Mouse (Mus musculus) MEL (cell line): ENCODE measurements around the gene Tmem107. TPM values are rescaled to one million over a fixed set of nuclear protein-coding genes. Genes with fewer than 3 reads are reported as not detected.

Experiments used
- DNase-seq: peaks from one replicate; pipeline ENCODE4 v3.0.0; 2011; ENCODE audit warnings: low read depth, low spot score
- H3K27ac ChIP-seq: 2 replicates; pipeline ENCODE4 v1.5.1; 2012; ENCODE audit warnings: low read depth, mild to moderate bottlenecking, control low read depth, low read length, moderate library complexity; ENCODE audit not compliant: control insufficient read depth
- H3K27me3 ChIP-seq, 2 experiments: fragments of 150-350 bp in 1 of 2; sonication (generic) in 1 of 2; 2 replicates each; pipeline ENCODE4 v1.6.1; 2012; ENCODE audit warnings: low read length in 2 of 2, mild to moderate bottlenecking in 2 of 2, improper control_type of control experiment in 1 of 2, moderate library complexity in 1 of 2; ENCODE audit not compliant: insufficient read depth in 2 of 2, control insufficient read depth in 1 of 2
- H3K36me3 ChIP-seq, 2 experiments: 2 replicates each; pipeline ENCODE4 v1.6.1; 2012 to 2014; ENCODE audit warnings: low read length in 2 of 2, improper control_type of control experiment in 1 of 2, inconsistent platforms in 1 of 2, mild to moderate bottlenecking in 1 of 2; ENCODE audit not compliant: insufficient read depth in 2 of 2, control insufficient read depth in 1 of 2
- H3K4me1 ChIP-seq, 2 experiments: fragments of 150-350 bp in 1 of 2; sonication (generic) in 1 of 2; 2 replicates each; pipeline ENCODE4 v1.6.1; 2012; ENCODE audit warnings: low read length in 2 of 2, improper control_type of control experiment in 1 of 2, mild to moderate bottlenecking in 1 of 2; ENCODE audit not compliant: insufficient read depth in 2 of 2, control insufficient read depth in 1 of 2
- H3K4me3 ChIP-seq, 2 experiments: fragments of 150-350 bp in 1 of 2; sonication (generic) in 1 of 2; 2 replicates each; pipeline ENCODE4 v1.5.1; 2012; ENCODE audit warnings: low read depth in 2 of 2, low read length in 2 of 2, mild to moderate bottlenecking in 2 of 2, moderate library complexity in 2 of 2, control low read depth in 1 of 2, improper control_type of control experiment in 1 of 2; ENCODE audit not compliant: control insufficient read depth in 1 of 2, insufficient read depth in 1 of 2
- H3K79me2 ChIP-seq: 2 replicates; pipeline ENCODE4 v1.6.1; 2012; ENCODE audit warnings: mild to moderate bottlenecking, low read length, moderate library complexity; ENCODE audit not compliant: control insufficient read depth, poor library complexity, insufficient read depth
- H3K9ac ChIP-seq: 2 replicates; pipeline ENCODE4 v1.6.1; 2012; ENCODE audit warnings: low read depth, mild to moderate bottlenecking, control low read depth, low read length, moderate library complexity; ENCODE audit not compliant: control insufficient read depth, poor library complexity, severe bottlenecking
- H3K9me3 ChIP-seq: fragments of 150-350 bp; sonication (generic); replicated peaks from 2 replicates; pipeline ENCODE4 v1.6.1; 2012; ENCODE audit warnings: mild to moderate bottlenecking, low read length, improper control_type of control experiment, moderate library complexity; ENCODE audit not compliant: insufficient read depth
- BHLHE40 ChIP-seq: IDR thresholded peaks from 2 replicates; pipeline ENCODE4 v1.6.1; 2012; ENCODE audit warnings: low read depth, mild to moderate bottlenecking, inconsistent platforms, low read length, improper control_type of control experiment, borderline replicate concordance
- CHD2 ChIP-seq: IDR thresholded peaks from 2 replicates; pipeline ENCODE4 v1.6.1; 2011; ENCODE audit warnings: low read length, improper control_type of control experiment
- CTCF ChIP-seq, 3 experiments: IDR thresholded peaks in 2 of 3; conservative IDR thresholded peaks in 1 of 3; 2 replicates each; pipeline ENCODE4 v1.5.1; 2011 to 2012; ENCODE audit warnings: low read length in 3 of 3, low read depth in 2 of 3, mild to moderate bottlenecking in 2 of 3, improper control_type of control experiment in 1 of 3, inconsistent platforms in 1 of 3, mixed read lengths in 1 of 3, moderate library complexity in 1 of 3; ENCODE audit not compliant: control insufficient read depth in 1 of 3, insufficient read depth in 1 of 3, poor library complexity in 1 of 3, severe bottlenecking in 1 of 3
- ELF1 ChIP-seq: IDR thresholded peaks from 2 replicates; pipeline ENCODE4 v1.6.1; 2014; ENCODE audit warnings: low read depth, mild to moderate bottlenecking, inconsistent platforms, low read length, improper control_type of control experiment, moderate library complexity
- GATA1 ChIP-seq: IDR thresholded peaks from 2 replicates; pipeline ENCODE4 v1.6.1; 2011; ENCODE audit warnings: low read depth, low read length, improper control_type of control experiment
- MAFK ChIP-seq: IDR thresholded peaks from 2 replicates; pipeline ENCODE4 v1.6.1; 2011; ENCODE audit warnings: low read depth, mild to moderate bottlenecking, low read length, improper control_type of control experiment, borderline replicate concordance
- MAX ChIP-seq: IDR thresholded peaks from 2 replicates; pipeline ENCODE4 v1.6.1; 2011; ENCODE audit warnings: low read length, improper control_type of control experiment
- MXI1 ChIP-seq: IDR thresholded peaks from 2 replicates; pipeline ENCODE4 v1.6.1; 2011; ENCODE audit warnings: mild to moderate bottlenecking, low read depth, low read length, improper control_type of control experiment
- MYC ChIP-seq: IDR thresholded peaks from 2 replicates; pipeline ENCODE4 v1.6.1; 2011; ENCODE audit warnings: low read depth, mild to moderate bottlenecking, low read length, improper control_type of control experiment, moderate library complexity
- POLR2AphosphoS2 ChIP-seq: IDR thresholded peaks from 2 replicates; pipeline ENCODE4 v1.6.1; 2011; ENCODE audit warnings: low read length, improper control_type of control experiment
- RCOR1 ChIP-seq: IDR thresholded peaks from 2 replicates; pipeline ENCODE4 v1.6.1; 2012; ENCODE audit warnings: low read depth, mild to moderate bottlenecking, inconsistent platforms, low read length, improper control_type of control experiment
- SIN3A ChIP-seq: IDR thresholded peaks from 2 replicates; pipeline ENCODE4 v1.6.1; 2012; ENCODE audit warnings: low read length, improper control_type of control experiment, inconsistent platforms
- TAL1 ChIP-seq: IDR thresholded peaks from 2 replicates; pipeline ENCODE4 v1.6.1; 2012; ENCODE audit warnings: mild to moderate bottlenecking, inconsistent platforms, low read length, moderate library complexity, mixed read lengths
- TBP ChIP-seq: IDR thresholded peaks from 2 replicates; pipeline ENCODE4 v1.8.0; 2011; ENCODE audit warnings: low read depth, low read length, improper control_type of control experiment
- TCF12 ChIP-seq: IDR thresholded peaks from 2 replicates; pipeline ENCODE4 v1.6.1; 2014; ENCODE audit warnings: low read depth, mild to moderate bottlenecking, inconsistent platforms, low read length, improper control_type of control experiment, moderate library complexity
- UBTF ChIP-seq: IDR thresholded peaks from 2 replicates; pipeline ENCODE4 v1.6.1; 2012; ENCODE audit warnings: low read depth, mild to moderate bottlenecking, inconsistent platforms, low read length, improper control_type of control experiment, moderate library complexity, borderline replicate concordance; ENCODE audit not compliant: insufficient read depth
- ZKSCAN1 ChIP-seq: IDR thresholded peaks from 2 replicates; pipeline ENCODE4 v1.6.1; 2012; ENCODE audit warnings: low read depth, mild to moderate bottlenecking, inconsistent platforms, low read length, improper control_type of control experiment, moderate library complexity
- ZNF384 ChIP-seq: IDR thresholded peaks from 2 replicates; pipeline ENCODE4 v1.6.1; 2012; ENCODE audit warnings: low read depth, mild to moderate bottlenecking, inconsistent platforms, low read length, improper control_type of control experiment
- polyA plus RNA-seq, 2 experiments: library from polyadenylated mRNA; stranded (reverse) in 1 of 2; unstranded in 1 of 2; fragments of >175 nt in 1 of 2; fragments of >200 nt in 1 of 2; gene quantifications; 2 replicates each; pipeline versions ENCODE4 v1.2.1 to v1.2.4; 2012; ENCODE audit warnings: low replicate concordance in 2 of 2, low read depth in 1 of 2; ENCODE audit not compliant: insufficient read length in 2 of 2, insufficient read depth in 1 of 2, missing spikeins in 1 of 2
- total RNA-seq: library from RNA; depleted of rRNA; stranded (reverse); fragments of 300-350 nt; gene quantifications from 2 replicates; pipeline ENCODE4 v1.2.3, GENCODE M21; 2012

Gene Tmem107
- total and polyA plus RNA-seq, 3 experiments = 47.0 to 79.5 TPM; not detected in 1

GRCm38 (mm10) chr11:69106842-69107241 lies 36.2 kb downstream of the Tmem107 start:
- Histone ChIP-seq H3K36me3 (peaks cover 0 to 5% of the 10 kb centered on the region in 2 experiments; a peak in 2 of 4 replicates), H3K9me3 (no peaks in the 10 kb centered on the region), H3K27me3 (no peaks in the 10 kb centered on the region), H3K79me2 (no peaks in the 10 kb centered on the region), H3K4me1 (peaks cover 0 to 12% of the 10 kb centered on the region in 2 experiments; a peak in 2 of 4 replicates), H3K9ac (no peak overlapping the region), H3K27ac (no peak overlapping the region), H3K4me3 (no peak overlapping the region)
- TF ChIP-seq CTCF (IDR thresholded peaks at IDR 0.05 in 2 of 3, conservative IDR thresholded peaks at IDR 0.05 in 1 of 3; ENCODE audit: control insufficient read depth in 1 of 3, insufficient read depth in 1 of 3, low read depth in 2 of 3, low read length in 3 of 3, poor library complexity in 1 of 3, severe bottlenecking in 1 of 3) (peak in 1 of 3 experiments; percentile 3; a peak in 1 of 6 replicates), TBP (no peak)
- DNase-seq = no peak

- H3K79me2 ChIP-seq = no peaks in the 10 kb centered on the region
- DNase-seq = no peak
- peaks cover 0 to 12% of the 10 kb centered on the region in 2 experiments; a peak in 2 of 4 replicates for H3K4me1 ChIP-seq
- TF ChIP-seq BHLHE40 (no peak), MAFK (no peak), MAX (no peak), MYC (no peak), ZNF384 (no peak), ZKSCAN1 (no peak), POLR2AphosphoS2 (no peak), GATA1 (no peak), MXI1 (no peak), SIN3A (no peak), CHD2 (no peak), TAL1 (no peak), ELF1 (no peak), TBP (no peak), TCF12 (no peak), RCOR1 (no peak), UBTF (no peak)
- H3K27ac ChIP-seq = no peak overlapping the region
- H3K4me3 ChIP-seq = no peak overlapping the region
- no peak overlapping the region for H3K9ac ChIP-seq
- H3K9me3 ChIP-seq = no peaks in the 10 kb centered on the region
- peaks cover 0 to 5% of the 10 kb centered on the region in 2 experiments; a peak in 2 of 4 replicates for H3K36me3 ChIP-seq
- H3K27me3 ChIP-seq = no peaks in the 10 kb centered on the region
Measured at GRCm38 (mm10) chr11:69107676-69108075, 37.1 kb downstream of the Tmem107 start.
